Mouse (Mus musculus): ENCODE data around the gene Ube2g2.

DNA sequence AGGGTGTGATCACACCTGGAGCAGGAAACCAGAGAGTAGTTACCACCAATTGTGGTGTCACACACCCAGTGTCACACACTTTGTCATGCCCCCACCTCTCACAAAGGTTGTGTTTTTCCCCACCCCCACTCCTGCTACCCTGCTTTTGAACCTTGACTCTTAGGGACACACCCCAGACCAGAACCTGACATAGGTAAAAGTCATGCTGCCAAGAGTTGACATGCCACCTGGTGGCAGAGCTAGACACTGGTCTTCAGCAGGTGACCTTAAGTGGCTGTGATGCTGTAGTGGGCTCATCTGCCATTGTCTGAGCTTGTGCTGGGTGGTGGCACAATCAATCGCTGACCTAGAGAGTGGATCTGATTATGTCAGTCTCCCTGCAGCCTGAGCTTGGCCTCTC, 7.9 kb downstream of the Ube2g2 start:
- TF ChIP-seq CTCF (IDR thresholded peaks at IDR 0.05; ENCODE audit: low read depth) (peak; percentile 44), EP300 (IDR thresholded peaks at IDR 0.05; ENCODE audit: low read depth) (no peak)

Measured in liver, embryonic 14.5 days (tissue).